Mouse (Mus musculus) urinary bladder, adult 18-20 months (tissue): ENCODE results near the gene Dnajc1.

Experiments
- DNase-seq, 2 experiments: peaks; one replicate each; pipeline ENCODE4 v3.0.0; 2022; ENCODE audit warnings: low spot score in 2 of 2, mixed read lengths in 2 of 2

Gene Dnajc1

DNA sequence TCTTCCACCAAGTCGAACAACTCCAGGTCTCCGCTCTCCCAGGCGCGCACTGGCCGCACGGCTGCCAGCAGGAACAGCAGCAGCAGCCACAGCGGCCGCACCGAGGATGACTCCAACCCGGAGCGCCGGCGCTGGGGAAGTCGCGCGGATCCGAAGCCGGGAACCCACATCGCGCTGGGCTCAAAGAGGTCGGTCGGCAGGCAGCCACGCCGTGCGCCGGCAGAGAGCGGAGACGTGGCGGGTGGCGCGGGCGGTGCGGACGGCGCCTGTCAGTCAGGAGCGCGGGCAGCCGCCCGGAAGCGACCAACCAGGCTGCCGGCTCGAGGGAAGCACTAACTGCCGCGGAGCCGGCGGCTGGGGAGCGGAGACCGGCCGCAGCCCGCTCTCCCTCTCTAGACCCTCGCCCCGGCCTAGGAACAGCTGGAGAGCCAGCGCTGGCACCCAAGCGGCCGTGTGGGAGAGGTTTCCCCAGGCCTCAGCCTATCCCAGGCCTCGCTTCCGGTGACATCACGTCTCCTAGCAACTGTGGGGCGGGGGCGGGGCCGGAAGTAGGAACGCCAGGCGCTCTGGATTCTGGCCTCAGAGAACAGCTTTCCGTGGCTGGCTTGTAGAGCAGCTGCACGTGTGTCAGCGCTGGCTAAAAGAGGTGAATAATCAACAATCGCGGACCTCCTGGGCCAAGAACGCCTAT is at the start of gene Dnajc1:
Gene Dnajc1, minus strand, starts transcription at position 500 of the 691 bp plus-strand sequence.
- DNase-seq: peak; percentile 80 to 86

DNA sequence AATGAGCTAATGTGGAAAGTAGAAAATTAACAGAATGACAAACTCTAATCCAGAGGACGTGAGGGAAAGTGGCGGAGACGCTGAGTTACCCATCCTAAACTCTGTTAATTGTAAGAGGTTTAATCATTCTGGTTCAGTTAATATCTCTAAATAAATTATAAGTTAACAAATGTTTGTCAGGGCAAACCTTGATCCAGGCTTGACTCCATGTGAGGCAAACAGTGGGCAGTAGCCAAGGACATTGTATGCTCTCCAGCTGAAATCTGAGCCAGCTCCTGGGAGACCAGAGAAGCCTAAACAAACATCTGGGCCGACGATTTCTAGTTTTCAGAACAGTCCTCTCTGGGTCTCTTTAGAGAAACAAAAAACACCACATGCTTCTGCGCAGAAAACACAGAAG is 49.2 kb upstream of the Dnajc1 start:
- DNase-seq: no peak

DNA sequence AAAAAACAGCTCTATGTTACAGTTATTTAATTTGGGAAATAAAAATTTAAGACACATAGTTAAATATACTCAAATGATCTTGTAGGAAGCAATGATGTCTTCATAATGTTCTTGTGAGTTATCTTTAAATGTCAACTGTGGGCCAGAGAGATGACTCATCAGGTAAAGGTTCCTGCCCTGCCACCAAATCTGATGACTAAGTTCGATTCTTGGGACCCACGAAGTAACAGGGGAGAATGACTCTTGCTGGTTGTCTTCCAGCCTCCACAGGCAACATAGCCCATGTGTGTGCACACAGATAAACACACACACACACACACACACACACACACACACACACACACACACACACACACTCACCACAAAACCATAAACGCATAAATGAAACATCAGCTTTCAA is 22.6 kb upstream of the Dnajc1 start:
- no peak for DNase-seq

DNA sequence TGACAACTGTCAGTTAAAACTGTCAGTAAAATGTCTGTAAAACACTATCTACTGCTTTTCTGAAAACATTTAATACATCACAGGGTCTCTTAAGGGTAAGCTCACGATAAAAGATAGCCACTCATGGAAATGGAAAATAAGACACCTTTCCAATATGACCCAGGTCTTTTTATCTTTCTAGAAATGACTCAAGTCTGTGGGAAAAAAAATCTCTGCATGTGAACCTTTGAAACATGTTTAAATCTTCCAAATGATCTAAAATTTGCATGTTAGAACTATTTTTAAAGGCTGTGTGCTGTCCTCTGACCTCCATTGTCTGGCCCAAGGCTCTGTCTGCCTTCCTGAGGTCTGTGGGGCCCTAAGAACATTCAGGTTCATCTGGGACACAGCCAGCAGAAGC is 11.0 kb upstream of the Dnajc1 start:
- no peak for DNase-seq

DNA sequence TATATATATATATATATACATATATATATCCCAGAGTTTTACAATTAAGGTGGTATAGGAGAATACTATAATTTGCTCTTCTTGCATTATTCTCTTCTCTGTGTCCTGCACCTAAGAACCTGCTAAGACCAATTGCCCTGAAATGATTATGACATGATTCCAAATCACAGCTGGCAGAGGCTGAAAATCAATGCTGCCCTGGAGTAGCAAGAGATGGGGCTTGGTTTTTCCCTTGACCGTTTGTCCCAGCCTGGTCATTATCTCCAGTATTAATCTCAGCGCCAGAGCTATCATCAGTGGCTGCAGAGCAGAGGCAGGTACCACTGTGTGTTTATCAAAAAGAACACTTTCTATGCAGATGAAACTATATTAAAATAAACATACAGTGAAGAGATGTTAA is 9.1 kb upstream of the Dnajc1 start:
- no peak for DNase-seq

DNA sequence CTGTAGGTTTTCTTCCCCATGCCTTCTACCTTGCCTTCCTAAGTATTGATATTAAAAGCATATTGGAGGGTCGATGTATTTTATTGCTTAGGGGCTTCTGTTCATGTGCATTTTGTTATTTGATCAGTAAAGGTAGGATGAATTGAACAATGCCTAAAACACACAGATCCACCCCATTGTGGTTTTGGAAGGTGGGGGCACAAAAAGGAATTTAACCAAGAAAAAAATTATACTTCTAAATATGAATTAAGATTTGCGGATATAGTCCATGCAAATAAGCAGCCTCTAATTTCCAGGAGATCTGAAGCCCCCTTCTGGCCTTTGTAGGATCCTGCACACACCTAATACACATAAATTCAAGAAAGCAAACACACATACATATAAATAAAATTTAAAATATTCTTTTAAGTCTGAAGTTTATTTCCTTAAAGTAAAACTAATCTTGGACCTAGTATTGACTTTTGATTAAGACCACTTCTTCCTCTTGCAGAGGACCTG is 441 bp upstream of the Dnajc1 start:
- no peak for DNase-seq

DNA sequence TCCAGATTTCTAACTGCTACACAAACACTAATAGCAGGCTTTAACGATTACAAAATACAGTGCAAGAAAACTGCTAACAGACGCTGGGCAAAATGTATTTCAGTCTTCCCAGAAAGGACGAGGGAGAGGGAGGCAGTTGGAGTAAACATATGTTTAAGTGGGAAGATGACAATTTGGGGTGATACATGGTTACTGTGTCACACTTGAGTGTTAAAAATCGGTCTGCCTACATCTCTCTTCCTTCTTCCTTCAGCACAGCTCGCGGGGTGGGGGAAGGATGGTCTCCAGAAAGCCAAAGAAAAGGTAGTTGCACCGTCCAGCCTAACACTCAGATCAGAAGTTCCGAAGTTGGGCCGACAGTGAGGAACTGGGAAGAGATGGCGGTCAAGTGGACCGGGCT is 769 bp downstream of the Dnajc1 start:
- no peak for DNase-seq

DNA sequence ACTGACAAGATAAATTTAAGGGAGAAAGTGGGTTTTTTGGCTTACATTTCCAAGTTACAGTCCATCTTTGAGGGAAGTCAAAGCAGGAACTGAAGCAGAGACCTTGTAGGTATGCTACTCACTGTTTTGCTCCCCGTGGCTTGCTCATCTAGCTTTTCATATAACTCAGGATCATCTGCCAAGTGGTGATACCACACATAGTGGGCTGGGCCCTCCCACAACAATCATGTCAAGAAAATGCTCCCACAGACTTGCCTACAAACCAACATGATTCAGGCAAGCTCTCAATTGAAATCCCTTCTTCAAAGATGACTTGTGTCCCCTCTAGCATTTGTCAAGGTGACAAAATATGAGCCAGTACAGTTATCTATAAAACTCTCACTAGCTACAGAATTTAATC is 3.0 kb downstream of the Dnajc1 start:
- DNase-seq: no peak

DNA sequence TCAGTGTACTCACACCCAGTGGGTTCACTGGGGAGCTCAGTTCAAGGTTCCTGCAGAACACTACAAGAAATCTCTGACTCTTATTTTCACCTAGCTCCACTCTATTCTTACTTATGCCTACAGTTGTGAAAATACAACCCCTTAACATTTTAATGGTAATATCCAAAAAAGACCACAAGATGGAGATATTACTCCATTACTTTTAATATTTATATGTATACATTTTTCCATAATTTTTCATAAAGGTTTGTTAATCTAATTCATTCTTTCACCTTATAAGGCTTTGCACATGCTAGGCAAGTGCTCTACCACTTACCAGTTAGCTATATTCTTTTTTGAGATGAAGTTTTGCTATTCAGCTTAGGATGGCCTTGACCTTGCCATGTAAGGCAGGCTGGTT is 11.0 kb downstream of the Dnajc1 start:
- DNase-seq: no peak

DNA sequence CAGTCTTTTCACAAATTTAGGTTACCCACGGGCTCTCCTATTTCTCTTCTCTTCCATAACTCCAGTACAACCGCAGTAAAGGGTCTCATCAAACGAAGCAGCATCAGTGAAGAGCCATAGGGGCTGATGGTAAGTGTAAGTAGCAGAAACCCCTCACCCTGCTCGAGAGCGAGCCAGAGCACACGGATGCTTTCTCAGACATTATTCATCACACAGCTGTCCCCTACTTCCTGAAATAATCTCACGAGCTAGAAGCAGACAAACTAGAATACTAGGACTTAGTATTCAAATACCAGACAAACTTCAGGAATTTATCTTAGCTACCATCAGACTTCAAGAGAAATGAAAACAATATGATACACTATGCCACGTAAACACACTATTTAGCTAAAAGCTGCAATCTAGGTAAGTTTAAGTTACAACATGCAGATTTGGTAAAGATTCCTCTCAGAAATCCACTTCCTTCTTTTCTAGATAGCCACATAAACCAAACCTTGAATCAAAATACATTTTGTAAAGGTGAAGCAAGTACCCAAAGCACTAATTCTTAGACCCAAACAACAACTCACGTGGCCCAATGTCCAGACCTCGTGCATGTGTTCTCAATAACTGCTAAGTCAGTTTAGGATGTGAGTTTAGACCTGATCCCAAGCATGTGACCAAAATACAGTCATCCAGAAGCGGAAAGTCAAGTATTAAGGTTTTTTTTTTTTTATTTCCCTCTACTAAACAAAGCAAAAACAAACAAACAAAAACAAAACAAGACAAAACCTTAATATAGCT is 20.0 kb downstream of the Dnajc1 start:
- no peak for DNase-seq

DNA sequence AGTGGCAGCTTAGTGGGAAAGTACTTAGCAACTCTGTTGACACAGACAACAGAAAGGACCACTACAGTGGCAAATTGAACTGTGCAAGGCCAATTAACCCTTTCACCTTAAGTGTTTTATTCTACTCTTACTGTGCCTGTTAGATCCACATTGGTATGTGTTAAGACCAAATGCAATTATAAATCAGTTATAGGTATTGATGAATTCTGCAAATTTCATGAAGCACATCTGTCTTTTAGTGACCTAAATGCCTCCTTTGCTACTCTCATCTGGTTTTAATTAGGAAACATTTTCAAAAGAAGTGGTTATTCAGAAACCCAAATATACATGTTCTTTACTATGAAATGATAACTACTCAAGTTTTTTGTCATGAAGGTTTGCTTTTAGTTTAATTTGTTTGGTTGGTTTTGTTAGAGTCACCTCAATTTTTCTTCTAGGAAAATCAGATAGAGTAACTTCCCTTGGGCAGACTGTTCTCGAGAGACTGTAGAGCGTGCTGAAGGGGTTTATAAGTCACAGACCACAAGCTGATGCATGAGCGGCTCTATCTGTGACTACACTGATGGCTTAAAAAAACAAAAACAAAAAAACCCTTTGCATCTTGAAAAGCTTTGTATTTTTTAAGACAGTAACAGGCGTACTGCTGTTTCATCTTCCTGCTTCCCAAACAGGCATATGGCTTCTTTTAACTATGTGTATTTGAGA is 21.7 kb downstream of the Dnajc1 start:
- no peak for DNase-seq

DNA sequence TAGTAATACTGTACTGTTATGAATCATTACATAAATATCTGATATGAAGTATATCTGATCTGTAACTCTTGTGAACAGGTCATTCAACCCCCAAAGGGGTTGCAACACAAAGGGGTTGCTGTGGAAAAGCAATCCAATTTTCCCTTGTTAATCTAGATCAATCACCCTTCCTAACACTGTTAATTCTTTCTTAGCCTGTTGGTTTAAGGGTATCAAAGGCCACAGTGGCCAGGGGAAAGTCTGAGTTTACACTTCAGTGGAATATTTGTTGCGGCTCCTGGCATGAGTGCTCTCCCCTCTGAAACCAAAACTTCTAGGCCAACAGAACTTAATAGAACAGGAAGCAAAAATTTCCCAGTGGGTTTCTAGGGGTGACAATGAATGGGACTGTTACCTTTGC is 28.2 kb downstream of the Dnajc1 start:
- no peak for DNase-seq

DNA sequence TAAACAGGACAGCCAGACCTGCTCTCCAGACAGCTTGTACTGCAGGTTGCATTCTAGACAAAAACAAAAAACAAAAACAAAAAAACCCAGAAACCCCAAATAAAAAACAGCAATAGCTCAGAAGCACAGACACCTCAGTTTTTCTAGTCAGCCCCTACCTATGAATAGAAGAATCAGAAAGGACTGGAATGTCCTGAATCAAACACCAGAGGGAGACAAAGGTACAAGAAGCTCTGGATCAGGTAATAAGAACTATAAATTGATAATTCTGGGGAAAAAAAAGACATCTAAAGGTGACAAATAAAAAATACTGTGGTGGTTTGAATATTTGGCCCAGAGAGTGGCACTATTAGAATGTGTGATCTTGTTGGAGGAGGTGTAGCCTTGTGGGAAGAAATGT is 37.3 kb downstream of the Dnajc1 start:
- no peak for DNase-seq

DNA sequence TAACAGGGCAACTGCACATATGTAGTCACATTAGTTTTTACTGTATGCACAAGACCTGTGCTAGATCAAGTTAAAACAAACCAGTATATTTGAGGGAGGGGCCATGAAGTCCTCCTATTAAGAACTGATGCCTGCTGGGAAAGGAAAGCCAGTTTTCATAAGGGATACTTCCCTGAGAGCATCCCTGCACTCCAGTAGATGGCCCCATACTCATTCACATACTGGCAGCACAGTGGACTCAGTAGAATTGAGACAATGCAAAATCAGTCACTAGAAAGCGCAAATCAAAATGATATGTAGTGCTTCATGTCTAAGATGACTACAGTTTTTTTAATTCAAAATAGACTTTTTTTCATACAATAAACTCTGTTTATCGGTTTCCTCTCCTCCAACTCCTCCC is 40.0 kb downstream of the Dnajc1 start:
- DNase-seq: no peak

DNA sequence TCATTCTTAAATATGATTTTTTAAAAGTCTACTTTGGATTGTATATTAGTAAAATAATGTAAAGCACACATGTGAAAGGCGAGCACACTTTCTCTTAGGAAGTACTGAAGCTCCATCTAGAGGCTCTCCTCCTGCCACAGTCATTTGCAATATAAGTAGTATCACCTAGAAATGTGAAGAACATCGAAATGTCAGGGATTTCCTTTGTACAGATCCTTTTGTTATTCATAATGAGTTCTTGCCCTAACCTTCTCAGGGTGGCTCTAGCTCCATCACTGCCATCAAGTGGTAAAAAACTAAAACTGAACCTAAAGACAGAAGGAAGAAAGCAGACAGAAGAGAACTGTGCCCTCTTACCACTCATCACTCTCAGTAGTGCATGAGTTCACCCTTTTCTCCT is 49.2 kb downstream of the Dnajc1 start:
- DNase-seq: no peak

DNA sequence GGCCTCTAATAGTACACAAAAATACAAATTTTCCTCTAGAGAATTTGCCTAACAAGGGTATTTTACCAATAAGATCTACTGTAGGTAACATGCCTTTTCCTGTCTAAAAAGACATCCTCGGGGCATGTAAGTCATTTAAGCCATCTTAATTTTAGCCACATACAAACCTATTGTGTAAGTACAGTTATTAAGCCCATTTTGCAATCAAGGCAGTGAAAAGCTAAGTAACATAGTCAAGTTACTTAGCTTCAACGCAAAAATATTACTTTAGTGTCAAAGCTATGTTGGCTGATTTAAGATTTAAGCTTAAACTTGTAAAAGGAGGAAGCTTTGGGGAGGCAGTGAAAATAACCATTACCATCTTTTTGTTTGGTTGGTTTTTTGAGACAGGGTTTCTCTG is 74.0 kb downstream of the Dnajc1 start:
- DNase-seq: no peak

DNA sequence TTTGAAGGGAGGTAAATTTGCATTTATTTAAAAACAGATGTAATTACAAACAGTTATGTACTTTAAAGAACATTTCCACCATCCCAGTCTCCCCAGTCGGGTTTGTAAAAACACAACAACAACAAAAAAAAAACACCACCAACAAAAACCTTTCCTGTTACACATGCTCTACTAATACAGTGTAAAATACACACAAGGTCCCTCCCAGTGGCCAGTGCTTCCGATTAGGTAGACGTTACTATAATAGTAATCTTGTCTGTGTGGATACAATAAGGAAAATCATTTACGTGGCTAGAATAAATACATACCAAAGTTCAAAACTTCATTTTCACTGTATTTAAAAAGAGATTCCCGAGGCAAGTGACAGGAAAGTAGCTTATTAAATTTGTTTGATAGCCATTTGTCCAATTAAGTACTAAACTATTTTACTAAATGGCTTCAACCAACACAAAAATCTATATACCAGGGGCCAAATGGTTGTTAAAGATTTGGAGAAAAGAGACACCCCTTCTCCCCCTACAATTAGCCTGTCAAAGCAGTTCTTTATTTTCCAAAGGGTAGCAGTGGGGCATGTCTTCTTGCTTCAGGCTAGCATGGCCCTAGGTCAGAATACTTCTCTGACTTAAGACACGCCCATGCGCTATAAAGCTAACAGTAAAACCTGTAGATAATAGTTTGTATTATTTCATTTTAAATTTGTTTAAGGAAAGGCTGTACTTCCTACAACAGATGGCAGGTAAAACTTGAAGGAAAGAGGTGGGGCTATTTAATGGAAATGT is 74.9 kb downstream of the Dnajc1 start:
- no peak for DNase-seq

DNA sequence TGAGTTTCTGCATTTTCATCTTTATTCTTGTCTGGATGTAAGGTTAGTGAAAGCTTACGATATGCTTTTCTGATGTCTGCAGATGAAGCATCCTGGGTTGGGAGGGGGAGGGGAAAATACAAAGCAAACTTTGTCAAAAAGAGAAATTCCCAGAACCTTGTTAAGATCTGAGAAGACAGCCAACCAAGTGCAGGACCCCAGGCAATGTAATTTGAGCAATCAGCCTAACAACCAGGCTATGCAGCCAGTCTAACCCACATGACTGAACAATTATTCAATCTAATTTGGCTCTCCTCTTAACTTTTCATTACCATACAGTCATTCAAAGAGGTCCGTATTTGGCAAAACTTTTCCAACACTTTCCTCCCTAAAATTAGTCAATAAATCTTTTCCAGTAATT is 75.7 kb downstream of the Dnajc1 start:
- DNase-seq: no peak

DNA sequence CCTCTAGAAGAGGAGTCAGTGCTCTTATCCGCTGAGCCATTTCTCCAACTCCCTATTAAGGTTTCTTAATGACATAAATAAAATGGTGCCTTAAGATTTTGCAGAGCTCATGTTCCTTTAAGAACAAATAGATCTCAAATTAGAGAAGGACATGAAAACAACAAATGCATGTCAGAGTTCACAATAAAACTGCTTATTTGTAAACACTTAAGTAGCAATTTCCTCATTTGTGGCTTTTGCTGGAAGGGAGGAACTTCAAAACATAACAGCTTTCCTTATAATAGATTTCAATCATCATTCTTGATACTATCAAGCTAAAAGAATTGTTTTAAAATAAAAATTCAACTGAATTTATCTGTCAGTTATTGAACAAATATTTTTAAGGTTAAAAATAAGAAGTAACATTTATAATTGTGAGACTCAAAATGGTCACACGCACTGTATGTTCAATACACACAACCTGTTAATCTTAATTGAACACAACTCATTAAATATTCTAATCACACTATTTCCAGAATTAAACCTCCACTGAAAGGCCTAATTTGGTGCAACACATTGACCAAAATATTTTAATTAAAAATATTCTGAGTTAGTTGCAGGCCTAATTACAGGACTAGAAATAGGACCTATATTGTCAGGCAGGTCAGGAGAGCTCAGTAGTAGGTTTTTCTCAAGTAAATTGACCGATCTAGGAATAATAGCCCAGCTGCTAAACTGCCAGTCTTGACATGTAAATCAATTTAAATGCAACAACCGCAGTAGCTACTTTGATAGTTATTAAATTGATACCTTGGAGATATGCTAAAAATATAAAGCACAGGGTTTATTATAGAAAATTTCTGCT is 82.1 kb downstream of the Dnajc1 start:
- no peak for DNase-seq

DNA sequence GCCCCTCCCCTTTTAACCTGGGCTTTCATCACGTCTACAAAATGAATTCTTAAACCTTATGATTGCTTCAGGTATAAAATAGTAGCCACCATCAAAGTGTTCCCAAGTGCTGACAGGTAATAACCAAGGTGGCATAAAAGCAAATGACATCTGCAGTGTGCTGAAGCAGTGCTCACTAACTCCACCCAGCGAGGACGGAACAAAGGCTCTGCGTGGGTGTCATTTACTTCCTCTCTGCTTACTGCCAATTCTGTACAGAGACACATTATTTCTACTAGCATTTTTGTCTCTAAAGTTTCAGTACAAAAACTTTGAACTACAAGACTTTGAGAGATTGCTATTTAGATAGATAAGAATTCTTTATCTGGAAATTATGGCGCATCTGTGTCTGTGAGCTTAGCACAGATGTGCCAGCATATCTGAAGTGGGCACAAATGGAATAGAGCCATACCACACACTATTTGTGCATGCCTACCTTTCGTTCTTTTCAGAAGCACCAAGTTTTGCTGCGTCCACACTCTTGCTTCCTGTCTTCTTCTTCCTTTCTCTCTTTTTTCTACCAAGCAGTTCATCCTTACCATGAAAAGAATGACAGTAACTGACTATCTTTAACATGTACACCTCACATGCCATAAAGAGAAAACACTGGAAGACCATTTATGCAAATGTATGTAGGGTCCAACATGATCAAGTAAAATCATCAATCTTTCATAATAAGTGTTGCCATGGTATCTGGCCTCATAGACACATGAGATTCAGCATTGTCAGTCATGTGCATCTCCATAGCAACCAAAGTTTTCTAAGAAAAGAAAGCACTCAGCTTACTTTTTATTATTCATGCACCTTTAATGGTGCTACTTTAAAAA is 85.0 kb downstream of the Dnajc1 start:
- no peak for DNase-seq
